Mouse (Mus musculus): ENCODE data around the gene Arhgef10l. TPM values are rescaled to one million over a fixed set of nuclear protein-coding genes. Genes with fewer than 3 reads are reported as not detected.

Arhgef10l gene
- polyA plus RNA-seq (2015; fragmentation: Nextera tagmentation; extraction: Ambion mirVana) = 18.4 and 21.7 TPM in 2 replicates

- Histone ChIP-seq H3K4me3 (replicated peaks; ENCODE audit: low read length) (peak within 1 kb of the TSS; percentile 27), H3K36me3 (ENCODE audit: control insufficient read depth, insufficient read depth, low read length) (no peaks in the 10 kb centered on the region), H3K27me3 (ENCODE audit: control insufficient read depth, insufficient read depth, low read length) (no peaks in the 10 kb centered on the region), H3K4me1 (ENCODE audit: control insufficient read depth, insufficient read depth, low read length) (peaks cover 13% of the 10 kb centered on the region), H3K9me3 (replicated peaks; ENCODE audit: control insufficient read depth, low read length) (no peaks in the 10 kb centered on the region), H3K4me2 (ENCODE audit: low read depth, low read length) (peak within 1 kb of the TSS; percentile 30), H3K27ac (ENCODE audit: low read length) (peak within 1 kb of the TSS; percentile 76), H3K9ac (ENCODE audit: low read length) (peak within 1 kb of the TSS; percentile 63)
- WGBS = 49% methylated on average over 11 of the region's 11 CpGs
- ATAC-seq (ENCODE audit: insufficient read depth, low FRiP score) = peak; percentile 90
Observed at GRCm38 (mm10) chr4:140665760-140666159, at the start of gene Arhgef10l. Arhgef10l (minus strand) TSS chr4:140666012.

- Histone ChIP-seq H3K4me3 (replicated peaks; ENCODE audit: low read length) (no peak overlapping the region), H3K36me3 (ENCODE audit: control insufficient read depth, insufficient read depth, low read length) (peaks cover 53% of the 10 kb centered on the region), H3K4me1 (ENCODE audit: control insufficient read depth, insufficient read depth, low read length) (peaks cover 22% of the 10 kb centered on the region), H3K9ac (ENCODE audit: low read length) (no peak overlapping the region; the same call in 1 of the 2 replicates), H3K27me3 (ENCODE audit: control insufficient read depth, insufficient read depth, low read length) (no peaks in the 10 kb centered on the region), H3K9me3 (replicated peaks; ENCODE audit: control insufficient read depth, low read length) (no peaks in the 10 kb centered on the region), H3K4me2 (ENCODE audit: low read depth, low read length) (no peak overlapping the region), H3K27ac (ENCODE audit: low read length) (no peak overlapping the region; the same call in 1 of the 2 replicates)
- no peak for ATAC-seq (ENCODE audit: insufficient read depth, low FRiP score)
- 77% methylated on average over 5 of the region's 5 CpGs for WGBS
Observed at GRCm38 (mm10) chr4:140714586-140714985, 48.8 kb upstream of the Arhgef10l start.

- H3K4me1 ChIP-seq (ENCODE audit: control insufficient read depth, insufficient read depth, low read length) = peaks cover 26% of the 10 kb centered on the region
- no peak overlapping the region for H3K4me3 ChIP-seq (replicated peaks; ENCODE audit: low read length)
- WGBS = 39% methylated on average over 29 of the region's 29 CpGs
- ATAC-seq (ENCODE audit: insufficient read depth, low FRiP score) = peak; percentile 86
- no peaks in the 10 kb centered on the region for H3K27me3 ChIP-seq (ENCODE audit: control insufficient read depth, insufficient read depth, low read length)
- no peak overlapping the region for H3K4me2 ChIP-seq (ENCODE audit: low read depth, low read length)
- peak overlapping the region; percentile 57 for H3K27ac ChIP-seq (ENCODE audit: low read length)
- H3K9ac ChIP-seq (ENCODE audit: low read length) = peak overlapping the region; percentile 46; the same call in 1 of the 2 replicates
- peaks cover 53% of the 10 kb centered on the region for H3K36me3 ChIP-seq (ENCODE audit: control insufficient read depth, insufficient read depth, low read length)
- H3K9me3 ChIP-seq (replicated peaks; ENCODE audit: control insufficient read depth, low read length) = no peaks in the 10 kb centered on the region
Observed at GRCm38 (mm10) chr4:140713480-140714365, 47.9 kb upstream of the Arhgef10l start.

GRCm38 (mm10) chr4:140711360-140711759, 45.5 kb upstream of the Arhgef10l start:
- H3K4me3 ChIP-seq (replicated peaks; ENCODE audit: low read length) = no peak overlapping the region
- H3K27me3 ChIP-seq (ENCODE audit: control insufficient read depth, insufficient read depth, low read length) = no peaks in the 10 kb centered on the region
- H3K4me1 ChIP-seq (ENCODE audit: control insufficient read depth, insufficient read depth, low read length) = peaks cover 48% of the 10 kb centered on the region
- H3K4me2 ChIP-seq (ENCODE audit: low read depth, low read length) = no peak overlapping the region
- H3K9ac ChIP-seq (ENCODE audit: low read length) = no peak overlapping the region
- no peak for ATAC-seq (ENCODE audit: insufficient read depth, low FRiP score)
- H3K27ac ChIP-seq (ENCODE audit: low read length) = no peak overlapping the region
- WGBS = 73% methylated on average over 5 of the region's 5 CpGs
- H3K9me3 ChIP-seq (replicated peaks; ENCODE audit: control insufficient read depth, low read length) = no peaks in the 10 kb centered on the region
- peaks cover 36% of the 10 kb centered on the region for H3K36me3 ChIP-seq (ENCODE audit: control insufficient read depth, insufficient read depth, low read length)

GRCm38 (mm10) chr4:140710781-140711180, 45.0 kb upstream of the Arhgef10l start:
- Histone ChIP-seq H3K9me3 (replicated peaks; ENCODE audit: control insufficient read depth, low read length) (no peaks in the 10 kb centered on the region), H3K4me3 (replicated peaks; ENCODE audit: low read length) (no peak overlapping the region), H3K4me1 (ENCODE audit: control insufficient read depth, insufficient read depth, low read length) (peaks cover 51% of the 10 kb centered on the region), H3K4me2 (ENCODE audit: low read depth, low read length) (no peak overlapping the region), H3K27ac (ENCODE audit: low read length) (no peak overlapping the region), H3K27me3 (ENCODE audit: control insufficient read depth, insufficient read depth, low read length) (no peaks in the 10 kb centered on the region), H3K9ac (ENCODE audit: low read length) (no peak overlapping the region), H3K36me3 (ENCODE audit: control insufficient read depth, insufficient read depth, low read length) (peaks cover 33% of the 10 kb centered on the region)
- 80% methylated on average over 10 of the region's 10 CpGs for WGBS
- ATAC-seq (ENCODE audit: insufficient read depth, low FRiP score) = no peak

- peaks cover 26% of the 10 kb centered on the region for H3K36me3 ChIP-seq (ENCODE audit: control insufficient read depth, insufficient read depth, low read length)
- H3K4me2 ChIP-seq (ENCODE audit: low read depth, low read length) = no peak overlapping the region
- no peak overlapping the region for H3K4me3 ChIP-seq (replicated peaks; ENCODE audit: low read length)
- H3K27ac ChIP-seq (ENCODE audit: low read length) = no peak overlapping the region
- no peaks in the 10 kb centered on the region for H3K27me3 ChIP-seq (ENCODE audit: control insufficient read depth, insufficient read depth, low read length)
- 84% methylated on average over 10 of the region's 10 CpGs for WGBS
- no peak for ATAC-seq (ENCODE audit: insufficient read depth, low FRiP score)
- H3K9ac ChIP-seq (ENCODE audit: low read length) = no peak overlapping the region
- H3K9me3 ChIP-seq (replicated peaks; ENCODE audit: control insufficient read depth, low read length) = no peaks in the 10 kb centered on the region
- H3K4me1 ChIP-seq (ENCODE audit: control insufficient read depth, insufficient read depth, low read length) = peaks cover 57% of the 10 kb centered on the region
Observed at GRCm38 (mm10) chr4:140709617-140710016, 43.8 kb upstream of the Arhgef10l start.

GRCm38 (mm10) chr4:140709111-140709510, 43.3 kb upstream of the Arhgef10l start:
- H3K27me3 ChIP-seq (ENCODE audit: control insufficient read depth, insufficient read depth, low read length) = no peaks in the 10 kb centered on the region
- H3K9me3 ChIP-seq (replicated peaks; ENCODE audit: control insufficient read depth, low read length) = no peaks in the 10 kb centered on the region
- H3K4me1 ChIP-seq (ENCODE audit: control insufficient read depth, insufficient read depth, low read length) = peaks cover 56% of the 10 kb centered on the region
- no peak overlapping the region for H3K4me3 ChIP-seq (replicated peaks; ENCODE audit: low read length)
- H3K4me2 ChIP-seq (ENCODE audit: low read depth, low read length) = no peak overlapping the region
- no peak overlapping the region for H3K27ac ChIP-seq (ENCODE audit: low read length)
- H3K36me3 ChIP-seq (ENCODE audit: control insufficient read depth, insufficient read depth, low read length) = peaks cover 22% of the 10 kb centered on the region
- WGBS = 78% methylated on average over 7 of the region's 7 CpGs
- no peak for ATAC-seq (ENCODE audit: insufficient read depth, low FRiP score)
- H3K9ac ChIP-seq (ENCODE audit: low read length) = no peak overlapping the region

- Histone ChIP-seq H3K27me3 (ENCODE audit: control insufficient read depth, insufficient read depth, low read length) (no peaks in the 10 kb centered on the region), H3K9ac (ENCODE audit: low read length) (no peak overlapping the region; the same call in 1 of the 2 replicates), H3K27ac (ENCODE audit: low read length) (peak overlapping the region; percentile 71), H3K4me3 (replicated peaks; ENCODE audit: low read length) (no peak overlapping the region), H3K9me3 (replicated peaks; ENCODE audit: control insufficient read depth, low read length) (no peaks in the 10 kb centered on the region), H3K4me1 (ENCODE audit: control insufficient read depth, insufficient read depth, low read length) (peaks cover 58% of the 10 kb centered on the region), H3K4me2 (ENCODE audit: low read depth, low read length) (no peak overlapping the region; the same call in 1 of the 2 replicates), H3K36me3 (ENCODE audit: control insufficient read depth, insufficient read depth, low read length) (peaks cover 20% of the 10 kb centered on the region)
- 61% methylated on average over 18 of the region's 18 CpGs for WGBS
- peak; percentile 72; the same call in 1 of the 2 replicates for ATAC-seq (ENCODE audit: insufficient read depth, low FRiP score)
Observed at GRCm38 (mm10) chr4:140708297-140708927, 42.6 kb upstream of the Arhgef10l start.

GRCm38 (mm10) chr4:140707615-140708014, 41.8 kb upstream of the Arhgef10l start:
- Histone ChIP-seq H3K27ac (ENCODE audit: low read length) (peak overlapping the region; percentile 71), H3K9me3 (replicated peaks; ENCODE audit: control insufficient read depth, low read length) (no peaks in the 10 kb centered on the region), H3K4me2 (ENCODE audit: low read depth, low read length) (no peak overlapping the region; the same call in 1 of the 2 replicates), H3K36me3 (ENCODE audit: control insufficient read depth, insufficient read depth, low read length) (peaks cover 17% of the 10 kb centered on the region), H3K9ac (ENCODE audit: low read length) (peak overlapping the region; percentile 29; the same call in 1 of the 2 replicates), H3K4me3 (replicated peaks; ENCODE audit: low read length) (no peak overlapping the region), H3K27me3 (ENCODE audit: control insufficient read depth, insufficient read depth, low read length) (no peaks in the 10 kb centered on the region), H3K4me1 (ENCODE audit: control insufficient read depth, insufficient read depth, low read length) (peaks cover 54% of the 10 kb centered on the region)
- ATAC-seq (ENCODE audit: insufficient read depth, low FRiP score) = no peak
- 68% methylated on average over 4 of the region's 4 CpGs for WGBS

All from stomach, embryonic 16.5 days (tissue).